Mouse (Mus musculus) B cell, adult (primary cell): ENCODE measurements around the gene Gm17387. TPM values are rescaled to one million over a fixed set of nuclear protein-coding genes. Genes with fewer than 3 reads are reported as not detected.

Experiments used
- total RNA-seq: library from RNA; stranded (reverse); gene quantifications from 4 replicates; pipeline ENCODE4 v1.2.4, GENCODE M21; 2023; ENCODE audit not compliant: inconsistent age

The Gm17387 gene
- not detected in 4 replicates for total RNA-seq

DNA sequence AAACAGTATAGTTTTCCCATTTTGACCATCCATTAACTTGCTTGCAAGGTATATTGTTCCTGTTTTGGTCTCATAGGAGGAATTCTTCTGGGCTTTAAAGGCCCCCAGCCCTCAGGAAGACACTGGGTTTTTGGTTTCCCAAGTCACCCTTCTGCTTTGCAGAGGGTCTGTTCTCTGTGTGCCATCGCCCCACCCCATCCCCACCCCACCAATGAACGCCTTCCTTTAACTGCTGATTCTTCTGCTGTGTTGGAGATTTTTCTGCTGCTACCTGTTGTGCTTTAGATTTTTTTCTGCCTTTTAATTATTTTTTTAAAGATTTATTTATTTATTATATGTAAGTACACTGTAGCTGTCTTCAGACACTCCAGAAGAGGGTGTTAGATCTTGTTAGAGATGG, at the start of gene Gm17387:
TSS of gene Gm17387 (plus strand) at position 301 of the 400 bp plus-strand sequence.

GRCm38 (mm10) chr7:141010593-141010992, 18.3 kb upstream of the Gm17387 start, which contains the start of gene Ifitm3:
Gene Ifitm3, minus strand, starts transcription at chr7:141010770.

DNA sequence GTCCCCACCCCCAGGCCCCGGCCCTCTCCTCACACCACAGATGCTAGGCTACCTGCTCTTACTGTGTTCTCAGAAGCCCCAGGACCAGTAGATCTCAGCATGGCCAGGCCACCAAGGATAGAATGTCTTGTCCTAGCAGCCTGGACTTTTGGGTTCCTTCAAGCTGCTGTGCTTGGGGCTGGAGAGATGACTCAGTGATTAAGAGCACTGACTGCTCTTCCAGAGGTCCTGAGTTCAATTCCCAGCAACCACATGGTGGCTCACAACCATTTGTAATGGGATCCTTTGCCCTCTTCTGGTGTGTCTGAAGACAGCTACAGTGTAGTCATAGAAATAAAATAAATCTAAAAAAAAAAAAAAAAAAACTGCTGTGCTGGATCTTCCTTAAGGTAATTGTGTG, 11.1 kb upstream of the Gm17387 start, which contains the start of gene Ifitm6:
TSS of gene Ifitm6 (minus strand) at position 101 of the 400 bp plus-strand sequence.

DNA sequence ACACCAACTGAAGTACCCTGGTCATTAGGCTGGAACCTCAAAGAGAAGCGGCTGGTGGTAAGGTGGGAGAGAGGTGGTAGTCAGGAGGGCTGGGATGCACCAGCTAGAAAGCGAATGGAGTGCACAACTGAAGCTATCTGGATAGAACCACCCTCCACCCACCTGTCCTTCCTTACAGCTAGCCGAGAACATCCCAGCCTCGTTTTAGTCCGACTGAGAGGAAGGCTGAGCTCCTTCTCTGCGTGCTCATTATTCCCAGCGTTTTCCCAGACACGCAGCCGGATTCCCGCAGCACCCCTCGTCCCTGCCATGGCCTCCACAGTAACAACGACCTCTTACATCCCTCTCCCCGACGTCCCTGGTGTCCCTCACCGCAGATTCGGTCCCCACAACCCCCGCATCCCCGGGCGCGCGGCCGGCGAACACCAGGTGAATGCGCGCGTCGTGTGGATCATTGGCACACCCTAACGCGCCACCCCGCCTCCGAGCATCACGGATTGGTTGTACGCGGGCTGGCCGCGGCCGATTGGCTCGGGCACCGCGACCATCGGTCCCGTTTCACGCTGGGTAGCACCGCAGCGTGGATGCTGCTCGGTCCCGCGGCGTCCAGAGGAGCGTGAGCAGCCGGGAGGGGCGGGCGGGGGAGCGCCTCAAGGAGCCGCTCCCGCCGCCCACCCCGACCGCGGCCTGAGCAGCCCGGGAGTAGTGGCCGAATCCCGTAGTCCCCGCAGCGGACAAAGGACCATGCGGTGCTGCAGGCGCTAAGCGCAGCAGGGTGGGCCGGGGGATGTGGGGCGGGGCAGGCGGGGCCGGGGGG, 31.7 kb downstream of the Gm17387 start, which contains the start of gene B4galnt4:
TSS of gene B4galnt4 (plus strand) at position 679 of the 817 bp plus-strand sequence.

GRCm38 (mm10) chr7:141077841-141078240, 48.9 kb downstream of the Gm17387 start, which contains the start of gene Pkp3:
Gene Pkp3, plus strand, starts transcription at chr7:141078218.

Other genes with a start within 250 kb of the Gm17387 start
- not detected in 4 replicates for gene Syce1, start 241.3 kb upstream of the Gm17387 start, total RNA-seq
- not detected in 4 replicates for gene Zfp941, start 207.0 kb upstream of the Gm17387 start, total RNA-seq
- not detected in 4 replicates for gene Urah, start 194.1 kb upstream of the Gm17387 start, total RNA-seq
- gene Scgb1c1, start 183.6 kb upstream of the Gm17387 start, total RNA-seq, result not detected in 4 replicates
- not detected in 4 replicates for gene Odf3, start 181.3 kb upstream of the Gm17387 start, total RNA-seq
- gene Gm45785, start 172.8 kb upstream of the Gm17387 start, total RNA-seq, result not detected in 4 replicates
- gene Ric8a, start 172.2 kb upstream of the Gm17387 start, total RNA-seq, result 89.6 to 105 TPM (median 98.1 TPM) in 4 replicates
- gene Bet1l, start 171.6 kb upstream of the Gm17387 start, total RNA-seq, result 19.0 to 24.5 TPM (median 21.9 TPM) in 4 replicates
- 82.3 to 93.8 TPM (median 86.4 TPM) in 4 replicates for gene Psmd13, start 147.2 kb upstream of the Gm17387 start, total RNA-seq
- 9.4 to 10.6 TPM (median 9.8 TPM) in 4 replicates for gene Sirt3, start 146.8 kb upstream of the Gm17387 start, total RNA-seq
- gene Cox8b, start 128.7 kb upstream of the Gm17387 start, total RNA-seq, result not detected in 4 replicates
- gene Nlrp6, start 108.2 kb upstream of the Gm17387 start, total RNA-seq, result not detected in 4 replicates
- 16.3 to 20.3 TPM (median 17.9 TPM) in 4 replicates for gene Pgghg, start 87.7 kb upstream of the Gm17387 start, total RNA-seq
- gene Ifitm5, start 78.8 kb upstream of the Gm17387 start, total RNA-seq, result not detected in 4 replicates
- gene Gm45717, start 73.2 kb upstream of the Gm17387 start, total RNA-seq, result not detected in 4 replicates
- gene Ifitm2, start 73.1 kb upstream of the Gm17387 start, total RNA-seq, result 8.8 to 13.3 TPM (median 11.4 TPM) in 4 replicates
- 1.0 to 1.5 TPM (median 1.4 TPM) in 4 replicates for gene Ifitm1, start 61.9 kb upstream of the Gm17387 start, total RNA-seq
- 3.6 to 8.8 TPM (median 6.2 TPM) in 4 replicates for gene Ifitm3, start 18.4 kb upstream of the Gm17387 start, total RNA-seq
- 0.90 TPM in 1 of 4 replicates, not detected in the others for gene Ifitm6, start 11.2 kb upstream of the Gm17387 start, total RNA-seq
- not detected in 4 replicates for gene B4galnt4, start 32.0 kb downstream of the Gm17387 start, total RNA-seq
- 22.4 to 30.5 TPM (median 27.5 TPM) in 4 replicates for gene Pkp3, start 49.1 kb downstream of the Gm17387 start, total RNA-seq
- 35.5 to 39.1 TPM (median 37.6 TPM) in 4 replicates for gene Sigirr, start 71.4 kb downstream of the Gm17387 start, total RNA-seq
- gene Ano9, start 88.7 kb downstream of the Gm17387 start, total RNA-seq, result not detected in 4 replicates
- gene Ptdss2, start 93.3 kb downstream of the Gm17387 start, total RNA-seq, result 7.8 to 11.5 TPM (median 9.6 TPM) in 4 replicates
- 67.1 to 79.0 TPM (median 70.2 TPM) in 4 replicates for gene Rnh1, start 143.7 kb downstream of the Gm17387 start, total RNA-seq
- 22.9 to 33.3 TPM (median 30.1 TPM) in 4 replicates for gene Hras, start 164.9 kb downstream of the Gm17387 start, total RNA-seq
- gene Lrrc56, start 165.0 kb downstream of the Gm17387 start, total RNA-seq, result 6.7 to 10.0 TPM (median 8.1 TPM) in 4 replicates
- 3.7 to 4.6 TPM (median 4.1 TPM) in 4 replicates for gene Lmntd2, start 184.9 kb downstream of the Gm17387 start, total RNA-seq
- gene Rassf7, start 186.7 kb downstream of the Gm17387 start, total RNA-seq, result 8.4 to 13.1 TPM (median 10.6 TPM) in 4 replicates
- gene Phrf1, start 199.7 kb downstream of the Gm17387 start, total RNA-seq, result 136 to 148 TPM (median 141 TPM) in 4 replicates
- gene Irf7, start 237.3 kb downstream of the Gm17387 start, total RNA-seq, result 32.3 to 66.0 TPM (median 40.5 TPM) in 4 replicates
- not detected in 4 replicates for gene Cdhr5, start 247.7 kb downstream of the Gm17387 start, total RNA-seq